Mouse (Mus musculus): ENCODE measurements around the gene Sgca. TPM values are rescaled to one million over a fixed set of nuclear protein-coding genes. Genes with fewer than 3 reads are reported as not detected.

Gene Sgca
- polyA plus RNA-seq, 1 experiment from 2014 or later: 0.17 TPM

Other genes starting within 250 kb of the Sgca start
- 0.29 and 0.40 TPM in 2 replicates for gene Cdc34b, start 234.5 kb downstream of the Sgca start, polyA plus RNA-seq (2016; fragmentation: Nextera tagmentation; extraction: Ambion mirVana)
- gene Tmem92, start 193.6 kb downstream of the Sgca start, polyA plus RNA-seq (2016; fragmentation: Nextera tagmentation; extraction: Ambion mirVana): not detected in 2 replicates
- 61.5 and 88.8 TPM in 2 replicates for gene Col1a1, start 40.1 kb downstream of the Sgca start, polyA plus RNA-seq (2016; fragmentation: Nextera tagmentation; extraction: Ambion mirVana)
- gene Hils1, start 8.7 kb downstream of the Sgca start, polyA plus RNA-seq (2016; fragmentation: Nextera tagmentation; extraction: Ambion mirVana): not detected in 2 replicates
- gene Ppp1r9b, start 14.7 kb upstream of the Sgca start, polyA plus RNA-seq (2016; fragmentation: Nextera tagmentation; extraction: Ambion mirVana): 8.3 and 9.4 TPM in 2 replicates
- 35.5 and 42.5 TPM in 2 replicates for gene Samd14, start 33.6 kb upstream of the Sgca start, polyA plus RNA-seq (2016; fragmentation: Nextera tagmentation; extraction: Ambion mirVana)
- 12.9 and 16.0 TPM in 2 replicates for gene Pdk2, start 65.0 kb upstream of the Sgca start, polyA plus RNA-seq (2016; fragmentation: Nextera tagmentation; extraction: Ambion mirVana)
- gene Itga3, start 100.5 kb upstream of the Sgca start, polyA plus RNA-seq (2016; fragmentation: Nextera tagmentation; extraction: Ambion mirVana): 11.5 and 12.2 TPM in 2 replicates
- 29.8 and 31.3 TPM in 2 replicates for gene Dlx3, start 143.8 kb upstream of the Sgca start, polyA plus RNA-seq (2016; fragmentation: Nextera tagmentation; extraction: Ambion mirVana)
- 3.6 and 4.3 TPM in 2 replicates for gene Dlx4, start 169.9 kb upstream of the Sgca start, polyA plus RNA-seq (2016; fragmentation: Nextera tagmentation; extraction: Ambion mirVana)

All from embryonic facial prominence, embryonic 10.5 days (tissue).